Mouse (Mus musculus) kidney, postnatal 36 days (tissue): ENCODE data around the gene Ccng1.
A peak's percentile ranks its signal among the peaks of the same experiment; 100 is the strongest.
"Not testable (repeated sequence)": the region's sequence is repeated elsewhere in the genome, so short reads cannot be mapped to it uniquely, and the experiment has no call there.

Experiments
- DNase-seq, 2 experiments: peaks; one replicate each; pipeline ENCODE4 v3.0.0; 2021 to 2022; ENCODE audit warnings: mixed read lengths in 2 of 2

Gene Ccng1

DNA sequence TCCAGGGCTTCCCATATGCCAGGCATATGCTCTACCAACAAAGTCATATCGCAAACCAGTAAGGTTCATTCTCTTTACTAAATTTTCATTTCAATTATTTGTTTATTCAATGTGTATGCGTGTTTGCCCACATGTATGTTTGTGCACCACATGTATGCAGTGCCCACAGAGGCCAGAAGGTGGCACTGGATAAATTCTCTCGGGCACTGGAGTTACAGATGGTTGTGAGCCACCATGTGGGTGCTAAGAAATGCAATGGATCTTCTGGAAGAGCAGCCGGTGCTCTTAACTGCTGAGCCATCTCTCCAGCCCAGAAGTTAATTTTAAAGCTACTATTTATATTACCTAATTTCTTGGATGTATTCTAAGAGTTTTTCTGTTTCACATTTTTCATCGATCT lies 39.6 kb downstream of the Ccng1 start:
- peak in 1 of 2 experiments; percentile 2 for DNase-seq

DNA sequence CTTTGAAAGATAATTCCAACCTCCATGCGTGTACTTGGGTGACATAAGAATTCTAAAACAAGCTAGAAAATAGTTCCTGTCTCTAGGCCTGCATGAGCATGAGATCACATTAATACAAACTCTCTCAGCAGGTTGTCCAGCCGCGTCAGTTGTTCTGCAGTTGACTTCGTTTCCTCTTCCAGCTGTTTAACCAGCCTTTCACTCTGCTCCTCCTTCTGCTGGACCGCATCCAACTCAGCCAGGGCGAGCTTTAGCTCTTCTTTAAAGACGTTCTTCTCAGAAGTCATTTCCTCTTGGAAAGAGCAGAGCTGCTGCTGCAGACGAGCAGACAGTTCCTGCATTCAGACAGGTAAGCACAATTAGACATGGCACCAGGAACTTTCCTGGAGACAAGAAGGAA lies 41.3 kb downstream of the Ccng1 start:
- peak; percentile 59 to 80 for DNase-seq

DNA sequence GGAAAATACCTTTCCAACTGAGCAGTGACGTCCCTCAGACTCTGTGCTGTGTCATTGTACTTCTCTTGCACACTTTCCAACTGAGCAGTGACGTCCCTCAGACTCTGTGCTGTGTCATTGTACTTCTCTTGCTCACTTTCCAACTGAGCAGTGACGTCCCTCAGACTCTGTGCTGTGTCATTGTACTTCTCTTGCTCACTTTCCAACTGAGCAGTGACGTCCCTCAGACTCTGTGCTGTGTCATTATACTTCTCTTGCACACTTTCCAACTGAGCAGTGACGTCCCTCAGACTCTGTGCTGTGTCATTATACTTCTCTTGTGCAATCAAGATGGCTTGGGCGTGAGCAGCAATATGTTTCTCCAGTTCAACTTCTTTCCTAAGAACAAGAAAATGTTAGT lies 45.2 kb downstream of the Ccng1 start:
- DNase-seq: not testable (repeated sequence)
